Mouse (Mus musculus) spleen, postnatal 4 days (tissue): ENCODE data around the gene Adamts16.

Experiments
- DNase-seq, 2 experiments: peaks; one replicate each; pipeline ENCODE4 v3.0.0; 2022; ENCODE audit warnings: low spot score in 2 of 2

Gene Adamts16

GRCm38 (mm10) chr13:70764682-70765081, 76.9 kb downstream of the Adamts16 start:
- no peak for DNase-seq

GRCm38 (mm10) chr13:70762586-70762985, 79.0 kb downstream of the Adamts16 start:
- DNase-seq, result no peak

GRCm38 (mm10) chr13:70761312-70761711, 80.3 kb downstream of the Adamts16 start:
- DNase-seq, result no peak

DNA sequence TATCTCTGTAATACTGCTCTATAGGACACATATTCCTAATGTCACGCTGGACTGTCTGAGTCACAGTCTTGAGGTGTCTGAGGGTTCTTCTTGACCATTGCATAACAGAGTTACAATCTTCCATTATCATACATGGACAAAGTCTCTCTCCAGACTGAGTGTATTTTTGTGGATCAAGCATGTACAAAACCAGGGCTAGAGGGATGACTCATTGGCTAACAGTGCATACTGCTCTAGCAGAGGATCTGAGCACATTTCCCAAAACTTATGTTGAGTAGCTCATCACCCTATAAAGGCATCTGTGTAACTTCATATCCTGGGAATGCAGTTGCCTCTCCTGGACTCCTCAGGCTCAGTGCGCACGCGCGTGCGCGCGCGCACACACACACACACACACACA, 81.4 kb downstream of the Adamts16 start:
- no peak for DNase-seq

DNA sequence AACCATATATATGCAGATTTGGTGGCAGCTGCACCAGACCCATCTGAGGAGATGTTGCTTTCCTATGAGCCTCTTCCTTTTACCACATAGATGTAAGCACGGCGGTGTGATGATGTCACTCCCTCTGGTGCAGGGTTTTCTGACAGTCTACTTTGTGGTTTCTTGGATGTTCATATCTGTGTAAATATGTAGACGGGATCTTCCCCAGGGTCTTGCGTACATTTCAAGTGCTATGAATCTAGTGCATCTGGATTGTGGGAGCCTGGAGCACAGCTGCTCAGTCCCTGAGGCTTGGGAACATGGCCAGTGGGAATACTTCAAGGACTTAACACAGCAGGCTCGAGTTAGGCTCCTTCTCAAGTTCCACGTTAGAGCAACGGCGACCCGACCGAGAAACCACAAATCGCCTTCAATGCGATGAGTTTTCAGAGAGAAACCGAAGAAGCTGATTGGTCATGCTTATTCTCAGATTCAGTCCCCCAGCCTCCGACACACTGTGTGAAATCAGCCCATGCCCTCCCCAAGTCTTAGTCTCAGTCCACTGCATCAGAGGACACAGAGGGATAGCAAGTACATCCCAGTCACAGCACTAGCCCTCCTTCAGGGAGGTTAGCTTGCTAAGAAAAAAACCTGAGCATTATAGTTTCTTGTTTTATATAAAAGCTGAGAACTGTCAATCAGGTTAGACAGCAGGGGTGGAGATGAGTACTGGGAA, 95.2 kb downstream of the Adamts16 start:
- no peak for DNase-seq

DNA sequence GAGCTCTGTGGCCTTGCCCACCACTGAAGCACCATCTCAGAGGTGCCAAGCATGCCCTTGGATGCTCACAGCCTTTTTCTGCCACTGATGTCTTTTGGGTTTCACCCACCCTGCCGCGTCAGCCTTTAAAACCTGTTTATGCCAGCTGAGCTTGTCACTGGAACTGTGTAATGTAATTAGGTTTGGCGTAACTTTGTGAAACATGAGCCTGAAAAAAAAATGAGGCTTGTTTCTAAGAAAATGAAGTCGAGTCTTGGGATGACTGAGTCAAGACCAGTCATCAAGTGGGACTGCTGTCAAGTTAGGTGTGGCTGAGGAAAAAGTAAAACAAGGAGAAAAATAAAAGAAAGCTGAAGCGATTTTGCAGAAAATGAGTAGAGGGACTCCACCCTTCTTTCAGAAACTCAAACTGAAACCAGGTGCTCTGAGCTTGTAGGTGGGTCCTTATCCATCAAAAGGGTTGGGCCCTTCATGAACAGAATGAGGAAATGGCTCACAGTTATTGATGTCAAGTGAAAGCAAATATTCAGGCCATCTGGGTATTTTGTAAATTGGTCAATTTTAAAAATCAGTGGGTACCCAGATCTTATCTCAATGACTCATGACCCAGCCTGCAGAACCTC, 97.1 kb downstream of the Adamts16 start:
- no peak for DNase-seq

GRCm38 (mm10) chr13:70742693-70743092, 98.9 kb downstream of the Adamts16 start:
- no peak for DNase-seq

DNA sequence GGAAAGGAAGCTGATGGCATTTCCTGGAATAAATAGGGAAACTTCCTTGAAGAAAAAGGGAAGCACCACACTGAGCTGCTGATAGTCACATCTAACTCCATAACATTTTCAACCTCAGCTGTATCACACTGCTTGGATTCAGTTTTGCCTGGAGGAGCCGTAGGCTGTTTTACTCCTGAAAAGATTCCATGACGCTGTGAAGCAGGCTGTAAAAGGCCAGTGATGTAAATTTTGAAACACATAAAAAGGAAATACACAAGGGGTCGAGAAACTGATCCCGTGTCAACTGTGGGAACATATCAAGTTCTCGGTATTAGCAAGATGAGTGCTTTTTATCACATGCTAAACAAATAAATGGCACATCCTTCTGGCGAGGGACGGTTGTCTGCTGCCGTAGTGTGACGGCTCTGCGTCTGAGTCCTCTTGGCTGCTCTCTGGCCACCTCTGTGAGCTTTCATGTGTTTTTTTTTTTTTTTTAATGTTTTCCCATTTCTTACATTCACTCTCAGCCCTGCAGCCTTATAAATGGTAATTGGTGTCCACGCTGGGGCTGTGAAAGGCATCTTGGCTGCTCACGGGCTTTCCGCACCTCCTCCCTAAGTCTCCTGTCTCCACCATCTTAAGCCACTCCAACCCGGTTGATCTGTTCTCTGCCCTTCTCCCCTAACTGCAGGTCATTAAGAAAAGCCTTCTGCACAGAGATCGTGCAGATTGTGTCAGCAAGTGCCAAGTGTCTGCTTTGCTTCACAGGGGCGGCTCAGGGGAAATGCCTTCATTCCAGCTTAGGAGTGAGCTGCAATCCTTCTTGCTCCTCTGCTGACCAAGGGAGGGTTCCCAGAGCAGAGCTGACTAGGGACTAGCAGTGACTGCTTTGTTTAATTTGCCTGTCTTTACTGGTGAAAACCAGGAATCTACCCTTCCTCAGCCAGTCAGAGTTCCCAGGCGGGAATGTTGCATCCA, 101.0 kb downstream of the Adamts16 start:
- DNase-seq, result no peak

DNA sequence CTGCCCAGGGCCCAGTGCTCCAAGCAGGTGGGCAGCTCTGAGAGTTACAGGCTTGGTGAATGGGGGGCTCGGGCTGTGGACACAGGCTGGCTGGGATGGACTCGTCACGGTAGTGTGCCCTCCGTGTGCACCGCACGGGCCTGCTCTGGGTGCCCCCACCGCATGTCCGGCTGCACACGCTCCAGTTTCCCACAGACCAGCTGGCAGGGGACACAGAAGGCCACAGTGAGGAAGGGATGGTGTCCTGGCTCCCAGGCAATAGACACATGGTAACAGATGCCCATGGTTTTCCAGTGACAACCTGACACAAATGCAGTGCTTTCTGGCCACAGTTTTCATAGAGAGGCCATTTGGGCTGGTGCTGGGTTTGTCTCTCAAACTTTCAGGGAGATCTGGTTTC, 102.8 kb downstream of the Adamts16 start:
- DNase-seq, result no peak

- no peak for DNase-seq
Observed at GRCm38 (mm10) chr13:70736409-70736808, 105.2 kb downstream of the Adamts16 start.

GRCm38 (mm10) chr13:70734640-70735039, 107.0 kb downstream of the Adamts16 start:
- no peak for DNase-seq

- no peak for DNase-seq
Observed at GRCm38 (mm10) chr13:70733911-70734310, 107.7 kb downstream of the Adamts16 start.

DNA sequence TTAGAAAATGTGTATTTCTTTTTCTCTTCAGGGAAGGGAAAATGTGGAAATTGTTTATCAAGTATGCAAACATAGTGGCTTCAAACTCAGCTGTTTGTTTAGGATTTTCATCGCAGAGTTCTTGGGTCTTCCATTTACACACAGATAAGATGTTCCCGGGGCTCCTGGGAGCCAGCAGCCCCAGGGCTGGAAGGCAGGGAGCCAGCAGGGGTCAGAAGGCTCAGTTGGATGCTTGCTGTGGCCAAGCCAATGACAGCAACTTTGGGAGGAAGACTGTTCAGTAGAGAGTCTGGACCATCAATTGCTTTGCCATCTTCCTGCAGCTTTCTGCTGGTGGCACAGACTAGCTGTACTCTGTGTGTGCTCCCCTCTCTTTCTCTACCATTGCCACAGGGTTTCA, 108.4 kb downstream of the Adamts16 start:
- no peak for DNase-seq

- DNase-seq, result no peak
Observed at GRCm38 (mm10) chr13:70732781-70733180, 108.8 kb downstream of the Adamts16 start.

GRCm38 (mm10) chr13:70731349-70731748, 110.3 kb downstream of the Adamts16 start:
- no peak for DNase-seq

DNA sequence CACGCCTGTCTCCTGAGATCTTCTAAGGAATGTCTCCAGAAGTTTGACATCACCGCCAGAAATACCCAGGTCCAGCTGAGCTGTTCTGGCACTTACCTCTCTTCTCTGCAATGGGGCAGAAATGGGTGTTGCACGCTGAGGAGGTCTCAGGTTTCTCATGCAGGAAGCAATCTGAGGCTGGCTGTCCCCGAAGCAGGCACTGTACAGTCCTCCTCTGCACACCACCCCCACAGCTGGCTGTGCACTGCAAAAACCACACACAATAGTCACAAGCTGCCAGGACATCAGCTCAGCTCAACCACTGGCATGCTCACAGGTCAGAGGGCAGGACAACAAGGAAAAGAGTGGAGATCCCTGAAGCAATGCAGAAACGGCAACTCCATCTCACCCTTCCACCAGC, 111.6 kb downstream of the Adamts16 start:
- DNase-seq, result no peak

DNA sequence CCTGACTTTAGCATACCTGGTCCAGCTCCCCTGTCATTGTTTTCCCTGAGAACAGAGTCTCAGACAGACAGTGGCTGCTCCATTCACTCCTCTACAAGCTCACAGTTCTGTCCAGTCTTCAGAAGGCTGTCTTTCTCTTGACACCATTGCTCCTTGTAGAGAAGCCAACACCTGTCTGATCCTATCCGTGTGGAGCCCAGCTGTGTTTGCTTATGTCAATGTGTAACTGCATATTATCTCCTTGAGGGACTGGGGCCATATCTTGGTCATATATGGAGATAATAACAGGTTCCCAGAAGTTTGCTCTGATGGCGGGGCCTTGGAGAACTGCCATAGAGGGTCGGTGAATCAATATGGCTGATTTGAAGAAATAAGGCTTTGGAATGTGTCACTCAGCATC, 115.4 kb downstream of the Adamts16 start:
- no peak for DNase-seq

DNA sequence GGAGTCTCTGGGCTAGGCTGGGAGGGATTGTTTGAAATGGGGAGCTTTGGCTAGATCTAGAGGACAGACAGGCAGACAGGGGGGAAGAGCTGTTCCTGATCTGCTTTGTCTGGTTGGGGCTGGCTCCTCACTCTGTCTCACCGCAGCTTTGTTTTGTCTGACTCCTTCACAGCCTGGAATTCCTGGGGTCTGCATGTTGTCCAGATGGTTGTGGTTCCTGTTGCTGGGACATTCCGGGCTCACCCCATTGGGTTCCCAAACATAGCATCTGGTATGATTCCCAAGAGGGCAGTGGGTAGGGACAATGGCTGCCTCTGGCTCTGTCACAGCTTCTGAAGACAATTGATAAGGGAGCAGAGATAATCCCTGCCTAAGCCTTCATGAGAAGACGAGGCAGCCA, 117.0 kb downstream of the Adamts16 start:
- no peak for DNase-seq

GRCm38 (mm10) chr13:70724108-70724622, 117.4 kb downstream of the Adamts16 start:
- no peak for DNase-seq

DNA sequence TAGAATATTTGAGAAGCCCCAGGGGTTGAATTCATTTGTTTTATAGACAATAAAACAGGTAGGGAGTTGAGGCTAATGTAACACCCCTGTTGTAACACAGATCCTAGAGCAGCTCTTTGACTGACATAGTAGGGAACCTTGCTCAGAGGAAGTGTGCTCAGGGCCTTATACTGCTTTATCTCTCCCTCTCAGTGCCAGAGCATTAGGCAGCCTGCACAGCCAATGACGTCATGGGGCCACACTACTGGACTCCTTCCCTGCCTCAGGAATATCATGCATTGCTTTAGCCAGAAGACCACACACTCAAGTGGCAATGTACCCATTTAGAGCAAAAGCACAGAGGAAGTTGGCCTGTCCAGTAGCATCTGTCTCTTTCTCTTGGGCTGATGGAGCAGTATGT, 121.6 kb downstream of the Adamts16 start:
- no peak for DNase-seq

GRCm38 (mm10) chr13:70718814-70719213, 122.8 kb downstream of the Adamts16 start:
- no peak for DNase-seq

DNA sequence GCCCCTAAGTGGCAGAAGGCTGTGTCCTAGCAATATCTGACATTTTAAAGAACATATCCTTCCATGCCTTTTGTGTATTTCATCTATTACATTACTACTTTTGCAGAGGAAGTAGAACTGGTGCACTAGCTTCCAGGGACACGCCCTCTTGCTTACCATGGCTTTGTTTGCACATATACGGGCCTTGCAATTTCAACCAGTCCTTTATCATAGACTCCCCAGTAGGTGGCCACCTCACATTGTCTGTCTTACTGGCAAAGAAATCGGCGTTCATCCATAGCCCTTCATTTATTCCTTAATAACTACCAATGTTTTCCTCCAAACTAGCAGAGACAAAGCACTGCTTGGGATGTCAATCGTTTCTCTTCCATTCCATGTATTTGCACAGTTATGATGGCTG, 125.6 kb downstream of the Adamts16 start:
- DNase-seq, result no peak
